Mouse (Mus musculus) midbrain, embryonic 15.5 days (tissue): ENCODE data around the gene a. TPM values are rescaled to one million over a fixed set of nuclear protein-coding genes. Genes with fewer than 3 reads are reported as not detected.

Source experiments
- ATAC-seq: fragments of 200-750 bp; cut with Nextera tagmentation; replicated peaks from 2 replicates; pipeline ENCODE4 v1.8.0; 2017; ENCODE audit warnings: moderate TSS enrichment
- H3K27ac ChIP-seq: fragments of 300-500 bp; sonication (generic); 2 replicates; pipeline ENCODE4 v1.5.1; 2015; ENCODE audit warnings: mild to moderate bottlenecking, inconsistent platforms
- H3K27me3 ChIP-seq: fragments of 300-500 bp; sonication (generic); replicated peaks from 2 replicates; pipeline ENCODE4 v1.6.1; 2015; ENCODE audit warnings: inconsistent platforms
- H3K36me3 ChIP-seq: fragments of 300-500 bp; sonication (generic); replicated peaks from 2 replicates; pipeline ENCODE4 v1.6.1; 2015; ENCODE audit warnings: inconsistent platforms
- H3K4me1 ChIP-seq: fragments of 300-500 bp; sonication (generic); 2 replicates; pipeline ENCODE4 v1.6.1; 2015; ENCODE audit warnings: inconsistent platforms
- H3K4me2 ChIP-seq: fragments of 300-500 bp; sonication (generic); 2 replicates; pipeline ENCODE4 v1.6.1; 2015; ENCODE audit warnings: inconsistent platforms, mild to moderate bottlenecking, moderate library complexity
- H3K4me3 ChIP-seq: fragments of 300-500 bp; sonication (generic); 2 replicates; pipeline ENCODE4 v1.5.1; 2015; ENCODE audit warnings: mild to moderate bottlenecking, inconsistent platforms
- H3K9ac ChIP-seq: fragments of 300-500 bp; sonication (generic); 2 replicates; pipeline ENCODE4 v1.6.1; 2015; ENCODE audit warnings: mild to moderate bottlenecking, inconsistent platforms
- H3K9me3 ChIP-seq: fragments of 300-500 bp; sonication (generic); 2 replicates; pipeline ENCODE4 v1.6.1; 2016; ENCODE audit warnings: inconsistent platforms
- WGBS: fragments of 180-500 bp; shearing (Covaris S2); methylation state at CpG from one replicate; pipeline ENCODE4 v1.1.7; 2015; ENCODE audit warnings: mixed read lengths; 5-methylcytosine and 5-hydroxymethylcytosine counted together
- polyA plus RNA-seq: library from polyadenylated mRNA; unstranded; fragments of >200 nt; fragmentation: Nextera tagmentation; extraction: Ambion mirVana; gene quantifications from 2 replicates; pipeline ENCODE4 v1.2.1, GENCODE M21; 2015

The a gene
- polyA plus RNA-seq, 1 experiment from 2014 or later, result 0.86 TPM

GRCm38 (mm10) chr2:154820346-154820745 is 29.1 kb downstream of the a start:
- no peak overlapping the region for H3K4me2 ChIP-seq
- H3K9ac ChIP-seq, result no peak overlapping the region
- no peak for ATAC-seq
- no peaks in the 10 kb centered on the region for H3K9me3 ChIP-seq
- no peaks in the 10 kb centered on the region for H3K27me3 ChIP-seq
- peaks cover 16% of the 10 kb centered on the region for H3K4me1 ChIP-seq
- H3K4me3 ChIP-seq, result no peak overlapping the region
- no peaks in the 10 kb centered on the region for H3K36me3 ChIP-seq
- 85% methylated on average over 1 of the region's 1 CpGs for WGBS
- no peak overlapping the region for H3K27ac ChIP-seq

GRCm38 (mm10) chr2:154826054-154826538 is 34.9 kb downstream of the a start:
- no peaks in the 10 kb centered on the region for H3K9me3 ChIP-seq
- H3K27me3 ChIP-seq, result no peaks in the 10 kb centered on the region
- no peak overlapping the region for H3K27ac ChIP-seq
- H3K4me3 ChIP-seq, result no peak overlapping the region
- H3K4me2 ChIP-seq, result no peak overlapping the region
- H3K9ac ChIP-seq, result no peak overlapping the region
- 93% methylated on average over 1 of the region's 1 CpGs for WGBS
- ATAC-seq, result no peak
- H3K36me3 ChIP-seq, result no peaks in the 10 kb centered on the region
- H3K4me1 ChIP-seq, result no peaks in the 10 kb centered on the region

- H3K27me3 ChIP-seq, result no peaks in the 10 kb centered on the region
- H3K9ac ChIP-seq, result no peak overlapping the region
- H3K4me2 ChIP-seq, result no peak overlapping the region
- no peaks in the 10 kb centered on the region; the same call in 1 of the 2 replicates for H3K4me1 ChIP-seq
- no peak overlapping the region for H3K4me3 ChIP-seq
- H3K36me3 ChIP-seq, result no peaks in the 10 kb centered on the region
- H3K9me3 ChIP-seq, result no peaks in the 10 kb centered on the region
- WGBS, result 65% methylated on average over 4 of the region's 4 CpGs
- no peak for ATAC-seq
- no peak overlapping the region for H3K27ac ChIP-seq
These were observed 36.3 kb downstream of the a start for GRCm38 (mm10) chr2:154827521-154827920.

GRCm38 (mm10) chr2:154832471-154832870 is 41.3 kb downstream of the a start:
- H3K36me3 ChIP-seq, result no peaks in the 10 kb centered on the region
- no peak for ATAC-seq
- no peak overlapping the region for H3K4me3 ChIP-seq
- H3K27me3 ChIP-seq, result no peaks in the 10 kb centered on the region
- no peaks in the 10 kb centered on the region for H3K9me3 ChIP-seq
- no peak overlapping the region for H3K4me2 ChIP-seq
- no peak overlapping the region for H3K9ac ChIP-seq
- WGBS, result 37% methylated on average over 4 of the region's 4 CpGs
- H3K27ac ChIP-seq, result peak overlapping the region; percentile 31; the same call in 1 of the 2 replicates
- no peaks in the 10 kb centered on the region; the same call in 1 of the 2 replicates for H3K4me1 ChIP-seq

- H3K27me3 ChIP-seq, result no peaks in the 10 kb centered on the region
- H3K27ac ChIP-seq, result no peak overlapping the region
- no peak for ATAC-seq
- 94% methylated on average over 6 of the region's 6 CpGs for WGBS
- no peaks in the 10 kb centered on the region for H3K36me3 ChIP-seq
- no peak overlapping the region for H3K9ac ChIP-seq
- no peaks in the 10 kb centered on the region; the same call in 1 of the 2 replicates for H3K4me1 ChIP-seq
- H3K4me3 ChIP-seq, result no peak overlapping the region
- H3K9me3 ChIP-seq, result no peaks in the 10 kb centered on the region
- no peak overlapping the region for H3K4me2 ChIP-seq
These were observed 43.1 kb downstream of the a start for GRCm38 (mm10) chr2:154834149-154834865.

- Histone ChIP-seq H3K9ac (no peak overlapping the region), H3K4me1 (no peaks in the 10 kb centered on the region; the same call in 1 of the 2 replicates), H3K27ac (no peak overlapping the region), H3K4me3 (no peak overlapping the region), H3K9me3 (peaks cover 3% of the 10 kb centered on the region; the same call in 1 of the 2 replicates), H3K4me2 (no peak overlapping the region), H3K27me3 (no peaks in the 10 kb centered on the region), H3K36me3 (no peaks in the 10 kb centered on the region)
- WGBS, result 99% methylated on average over 2 of the region's 2 CpGs
- no peak for ATAC-seq
These were observed 45.3 kb downstream of the a start for GRCm38 (mm10) chr2:154836537-154836936.

- Histone ChIP-seq H3K9me3 (no peaks in the 10 kb centered on the region), H3K36me3 (no peaks in the 10 kb centered on the region), H3K9ac (no peak overlapping the region), H3K27ac (no peak overlapping the region), H3K4me2 (no peak overlapping the region), H3K27me3 (no peaks in the 10 kb centered on the region), H3K4me3 (no peak overlapping the region), H3K4me1 (no peaks in the 10 kb centered on the region)
- no peak for ATAC-seq
These were observed 56.9 kb downstream of the a start for GRCm38 (mm10) chr2:154848086-154848485.

- WGBS, result 92% methylated on average over 1 of the region's 1 CpGs
- no peaks in the 10 kb centered on the region for H3K27me3 ChIP-seq
These were observed 64.2 kb downstream of the a start for GRCm38 (mm10) chr2:154855383-154855782.

GRCm38 (mm10) chr2:154863672-154864071 is 72.5 kb downstream of the a start:
- H3K9me3 ChIP-seq, result no peaks in the 10 kb centered on the region
- no peak overlapping the region for H3K9ac ChIP-seq
- 91% methylated on average over 13 of the region's 13 CpGs for WGBS
- H3K27ac ChIP-seq, result no peak overlapping the region
- no peaks in the 10 kb centered on the region for H3K27me3 ChIP-seq
- H3K4me3 ChIP-seq, result no peak overlapping the region
- H3K4me1 ChIP-seq, result no peaks in the 10 kb centered on the region
- no peak for ATAC-seq
- H3K36me3 ChIP-seq, result peaks cover 22% of the 10 kb centered on the region
- no peak overlapping the region for H3K4me2 ChIP-seq

More at GRCm38 (mm10) chr2:154855383-154855782, 64.2 kb downstream of the a start:
- ATAC-seq, result no peak
- H3K9ac ChIP-seq, result no peak overlapping the region
- H3K27ac ChIP-seq, result no peak overlapping the region
- no peak overlapping the region for H3K4me3 ChIP-seq
- H3K9me3 ChIP-seq, result no peaks in the 10 kb centered on the region
- no peak overlapping the region for H3K4me2 ChIP-seq
- no peaks in the 10 kb centered on the region for H3K4me1 ChIP-seq
- 0 out of 2 replicates have a peak, but pooled peaks cover 3% of the 10 kb centered on the region for H3K36me3 ChIP-seq

- Histone ChIP-seq H3K4me2 (no peak overlapping the region), H3K36me3 (peaks cover 28% of the 10 kb centered on the region), H3K9ac (no peak overlapping the region), H3K4me3 (no peak overlapping the region), H3K4me1 (no peaks in the 10 kb centered on the region), H3K27ac (no peak overlapping the region), H3K27me3 (no peaks in the 10 kb centered on the region), H3K9me3 (no peaks in the 10 kb centered on the region)
- 88% methylated on average over 3 of the region's 3 CpGs for WGBS
- ATAC-seq, result no peak
These were observed 74.5 kb downstream of the a start for GRCm38 (mm10) chr2:154865696-154866095.

- no peaks in the 10 kb centered on the region for H3K4me1 ChIP-seq
- no peak overlapping the region for H3K9ac ChIP-seq
- no peak for ATAC-seq
- H3K27ac ChIP-seq, result no peak overlapping the region
- H3K36me3 ChIP-seq, result peaks cover 45% of the 10 kb centered on the region
- WGBS, result 88% methylated on average over 1 of the region's 1 CpGs
- H3K4me3 ChIP-seq, result no peak overlapping the region
- no peaks in the 10 kb centered on the region for H3K9me3 ChIP-seq
- H3K4me2 ChIP-seq, result no peak overlapping the region
- H3K27me3 ChIP-seq, result no peaks in the 10 kb centered on the region
These were observed 76.9 kb downstream of the a start for GRCm38 (mm10) chr2:154868106-154868505.

- H3K9ac ChIP-seq, result no peak overlapping the region
- no peak overlapping the region for H3K27ac ChIP-seq
- H3K4me3 ChIP-seq, result no peak overlapping the region
- no peak overlapping the region for H3K4me2 ChIP-seq
- H3K9me3 ChIP-seq, result no peaks in the 10 kb centered on the region
- no peaks in the 10 kb centered on the region for H3K27me3 ChIP-seq
- H3K4me1 ChIP-seq, result no peaks in the 10 kb centered on the region
- peaks cover 46% of the 10 kb centered on the region for H3K36me3 ChIP-seq
- ATAC-seq, result no peak
These were observed 78.9 kb downstream of the a start for GRCm38 (mm10) chr2:154869954-154870641.
